Mouse (Mus musculus): ENCODE results near the gene Cubn. TPM values are rescaled to one million over a fixed set of nuclear protein-coding genes. Genes with fewer than 3 reads are reported as not detected.

Gene Cubn
- polyA plus RNA-seq, 1 experiment from 2014 or later: 0.38 TPM

GRCm38 (mm10) chr2:13499196-13499595 lies 7.6 kb upstream of the Cubn start:
- no peak for ATAC-seq (ENCODE audit: low read depth)
- no peak for DNase-seq (ENCODE audit: low spot score)
- Histone ChIP-seq H3K27ac (replicated peaks; ENCODE audit: low read depth, low read length) (no peak overlapping the region), H3K4me2 (ENCODE audit: low read depth, low read length) (no peak overlapping the region), H3K4me3 (ENCODE audit: low read depth, low read length) (no peak overlapping the region), H3K9me3 (ENCODE audit: control insufficient read depth, low read length) (no peaks in the 10 kb centered on the region), H3K9ac (ENCODE audit: low read depth, low read length) (no peak overlapping the region), H3K4me1 (ENCODE audit: control insufficient read depth, insufficient read depth, low read length) (no peaks in the 10 kb centered on the region), H3K27me3 (replicated peaks; ENCODE audit: control insufficient read depth, insufficient read depth, low read length) (no peaks in the 10 kb centered on the region), H3K36me3 (ENCODE audit: control insufficient read depth, insufficient read depth, low read length) (no peaks in the 10 kb centered on the region)
- whole genome bisulfite sequencing: 75% methylated on average over 7 of the region's 7 CpGs

- ATAC-seq (ENCODE audit: low read depth) (no peak), DNase-seq (ENCODE audit: low spot score) (no peak)
- no peak overlapping the region for H3K9ac ChIP-seq (ENCODE audit: low read depth, low read length)
- no peaks in the 10 kb centered on the region for H3K27me3 ChIP-seq (replicated peaks; ENCODE audit: control insufficient read depth, insufficient read depth, low read length)
- H3K4me2 ChIP-seq (ENCODE audit: low read depth, low read length): no peak overlapping the region
- no peak overlapping the region for H3K4me3 ChIP-seq (ENCODE audit: low read depth, low read length)
- no peak overlapping the region for H3K27ac ChIP-seq (replicated peaks; ENCODE audit: low read depth, low read length)
- WGBS: 58% methylated on average over 2 of the region's 2 CpGs
- H3K4me1 ChIP-seq (ENCODE audit: control insufficient read depth, insufficient read depth, low read length): peaks cover 8% of the 10 kb centered on the region
- no peaks in the 10 kb centered on the region for H3K36me3 ChIP-seq (ENCODE audit: control insufficient read depth, insufficient read depth, low read length)
- no peaks in the 10 kb centered on the region for H3K9me3 ChIP-seq (ENCODE audit: control insufficient read depth, low read length)
Measured at GRCm38 (mm10) chr2:13496087-13496486, 4.5 kb upstream of the Cubn start.

GRCm38 (mm10) chr2:13492927-13493326 lies 1.3 kb upstream of the Cubn start:
- DNase-seq (ENCODE audit: low spot score): no peak
- no peak overlapping the region for H3K4me3 ChIP-seq (ENCODE audit: low read depth, low read length)
- ATAC-seq (ENCODE audit: low read depth): no peak

GRCm38 (mm10) chr2:13490480-13490879 lies 1.1 kb downstream of the Cubn start:
- Histone ChIP-seq H3K27ac (replicated peaks; ENCODE audit: low read depth, low read length) (no peak overlapping the region), H3K4me1 (ENCODE audit: control insufficient read depth, insufficient read depth, low read length) (peaks cover 8% of the 10 kb centered on the region), H3K9me3 (ENCODE audit: control insufficient read depth, low read length) (no peaks in the 10 kb centered on the region), H3K4me2 (ENCODE audit: low read depth, low read length) (no peak overlapping the region), H3K4me3 (ENCODE audit: low read depth, low read length) (no peak overlapping the region), H3K36me3 (ENCODE audit: control insufficient read depth, insufficient read depth, low read length) (no peaks in the 10 kb centered on the region), H3K9ac (ENCODE audit: low read depth, low read length) (no peak overlapping the region), H3K27me3 (replicated peaks; ENCODE audit: control insufficient read depth, insufficient read depth, low read length) (no peaks in the 10 kb centered on the region)
- WGBS: 65% methylated on average over 2 of the region's 2 CpGs
- DNase-seq (ENCODE audit: low spot score): no peak
- no peak for ATAC-seq (ENCODE audit: low read depth)

More at GRCm38 (mm10) chr2:13492927-13493326, 1.3 kb upstream of the Cubn start:
- Histone ChIP-seq H3K4me2 (ENCODE audit: low read depth, low read length) (no peak overlapping the region), H3K36me3 (ENCODE audit: control insufficient read depth, insufficient read depth, low read length) (no peaks in the 10 kb centered on the region), H3K9me3 (ENCODE audit: control insufficient read depth, low read length) (no peaks in the 10 kb centered on the region), H3K4me1 (ENCODE audit: control insufficient read depth, insufficient read depth, low read length) (peaks cover 8% of the 10 kb centered on the region), H3K27ac (replicated peaks; ENCODE audit: low read depth, low read length) (no peak overlapping the region), H3K27me3 (replicated peaks; ENCODE audit: control insufficient read depth, insufficient read depth, low read length) (no peaks in the 10 kb centered on the region), H3K9ac (ENCODE audit: low read depth, low read length) (no peak overlapping the region)
- 68% methylated on average over 4 of the region's 4 CpGs for WGBS

GRCm38 (mm10) chr2:13486470-13486869 lies 5.1 kb downstream of the Cubn start:
- no peak for ATAC-seq (ENCODE audit: low read depth)
- H3K4me1 ChIP-seq (ENCODE audit: control insufficient read depth, insufficient read depth, low read length): peaks cover under 1% of the 10 kb centered on the region; the same call in 1 of the 2 replicates
- no peak overlapping the region for H3K27ac ChIP-seq (replicated peaks; ENCODE audit: low read depth, low read length)
- DNase-seq (ENCODE audit: low spot score): peak; percentile 64
- H3K9me3 ChIP-seq (ENCODE audit: control insufficient read depth, low read length): no peaks in the 10 kb centered on the region
- no peak overlapping the region for H3K4me2 ChIP-seq (ENCODE audit: low read depth, low read length)
- H3K4me3 ChIP-seq (ENCODE audit: low read depth, low read length): no peak overlapping the region
- H3K27me3 ChIP-seq (replicated peaks; ENCODE audit: control insufficient read depth, insufficient read depth, low read length): no peaks in the 10 kb centered on the region
- H3K36me3 ChIP-seq (ENCODE audit: control insufficient read depth, insufficient read depth, low read length): no peaks in the 10 kb centered on the region
- H3K9ac ChIP-seq (ENCODE audit: low read depth, low read length): no peak overlapping the region
- WGBS: 76% methylated on average over 8 of the region's 8 CpGs

GRCm38 (mm10) chr2:13484566-13484965 lies 7.0 kb downstream of the Cubn start:
- Histone ChIP-seq H3K36me3 (ENCODE audit: control insufficient read depth, insufficient read depth, low read length) (no peaks in the 10 kb centered on the region), H3K27me3 (replicated peaks; ENCODE audit: control insufficient read depth, insufficient read depth, low read length) (no peaks in the 10 kb centered on the region), H3K4me3 (ENCODE audit: low read depth, low read length) (no peak overlapping the region), H3K9ac (ENCODE audit: low read depth, low read length) (no peak overlapping the region), H3K9me3 (ENCODE audit: control insufficient read depth, low read length) (no peaks in the 10 kb centered on the region), H3K4me2 (ENCODE audit: low read depth, low read length) (no peak overlapping the region), H3K27ac (replicated peaks; ENCODE audit: low read depth, low read length) (no peak overlapping the region), H3K4me1 (ENCODE audit: control insufficient read depth, insufficient read depth, low read length) (0 out of 2 replicates have a peak, but pooled peaks cover 2% of the 10 kb centered on the region)
- no peak for ATAC-seq (ENCODE audit: low read depth)
- DNase-seq (ENCODE audit: low spot score): no peak
- 65% methylated on average over 3 of the region's 3 CpGs for WGBS

- DNase-seq (ENCODE audit: low spot score): no peak
- Histone ChIP-seq H3K36me3 (ENCODE audit: control insufficient read depth, insufficient read depth, low read length) (no peaks in the 10 kb centered on the region), H3K4me1 (ENCODE audit: control insufficient read depth, insufficient read depth, low read length) (0 out of 2 replicates have a peak, but pooled peaks cover 2% of the 10 kb centered on the region), H3K27me3 (replicated peaks; ENCODE audit: control insufficient read depth, insufficient read depth, low read length) (no peaks in the 10 kb centered on the region), H3K4me3 (ENCODE audit: low read depth, low read length) (no peak overlapping the region), H3K9me3 (ENCODE audit: control insufficient read depth, low read length) (no peaks in the 10 kb centered on the region), H3K9ac (ENCODE audit: low read depth, low read length) (no peak overlapping the region), H3K4me2 (ENCODE audit: low read depth, low read length) (no peak overlapping the region), H3K27ac (replicated peaks; ENCODE audit: low read depth, low read length) (no peak overlapping the region)
- WGBS: 71% methylated on average over 2 of the region's 2 CpGs
- ATAC-seq (ENCODE audit: low read depth): no peak
Measured at GRCm38 (mm10) chr2:13480744-13481143, 10.9 kb downstream of the Cubn start.

- no peak overlapping the region for H3K4me2 ChIP-seq (ENCODE audit: low read depth, low read length)
- H3K27me3 ChIP-seq (replicated peaks; ENCODE audit: control insufficient read depth, insufficient read depth, low read length): no peaks in the 10 kb centered on the region
- no peak overlapping the region for H3K9ac ChIP-seq (ENCODE audit: low read depth, low read length)
- 83% methylated on average over 7 of the region's 7 CpGs for WGBS
- DNase-seq (ENCODE audit: low spot score): no peak
- H3K27ac ChIP-seq (replicated peaks; ENCODE audit: low read depth, low read length): no peak overlapping the region
- no peaks in the 10 kb centered on the region for H3K9me3 ChIP-seq (ENCODE audit: control insufficient read depth, low read length)
- no peak for ATAC-seq (ENCODE audit: low read depth)
- H3K4me3 ChIP-seq (ENCODE audit: low read depth, low read length): no peak overlapping the region
- no peaks in the 10 kb centered on the region for H3K36me3 ChIP-seq (ENCODE audit: control insufficient read depth, insufficient read depth, low read length)
- H3K4me1 ChIP-seq (ENCODE audit: control insufficient read depth, insufficient read depth, low read length): 0 out of 2 replicates have a peak, but pooled peaks cover 2% of the 10 kb centered on the region
Measured at GRCm38 (mm10) chr2:13479165-13479564, 12.4 kb downstream of the Cubn start.

- no peaks in the 10 kb centered on the region for H3K4me1 ChIP-seq (ENCODE audit: control insufficient read depth, insufficient read depth, low read length)
- H3K4me3 ChIP-seq (ENCODE audit: low read depth, low read length): no peak overlapping the region
- H3K27ac ChIP-seq (replicated peaks; ENCODE audit: low read depth, low read length): no peak overlapping the region
- 81% methylated on average over 3 of the region's 3 CpGs for whole genome bisulfite sequencing
- no peak overlapping the region for H3K9ac ChIP-seq (ENCODE audit: low read depth, low read length)
- ATAC-seq (ENCODE audit: low read depth): no peak
- no peaks in the 10 kb centered on the region for H3K36me3 ChIP-seq (ENCODE audit: control insufficient read depth, insufficient read depth, low read length)
- no peak overlapping the region for H3K4me2 ChIP-seq (ENCODE audit: low read depth, low read length)
- no peak for DNase-seq (ENCODE audit: low spot score)
- H3K9me3 ChIP-seq (ENCODE audit: control insufficient read depth, low read length): no peaks in the 10 kb centered on the region
- H3K27me3 ChIP-seq (replicated peaks; ENCODE audit: control insufficient read depth, insufficient read depth, low read length): no peaks in the 10 kb centered on the region
Measured at GRCm38 (mm10) chr2:13470108-13470507, 21.5 kb downstream of the Cubn start.

Data from embryonic facial prominence, embryonic 14.5 days (tissue).